20 mouse cellular contexts compared by ENCODE assay signal in genomic region chr10:111394421-111394820, GRCm38 (mm10).
DNase-seq lines count a peak whose midpoint lies in the region; TF ChIP-seq lines count a peak whose summit lies in the region.
"Had no signal": no experiment of that assay in that cellular context is flagged by ENCODE, and none has a peak within 500 bp of the region (broad histone marks: within the 10 kb centered on the region; RNA-seq: fewer than 3 reads in every experiment).

No protein-coding gene starts in this region.

- no peak for TF ChIP-seq CTCF in cortical plate, adult 2 months (IDR thresholded peaks at IDR 0.05; ENCODE audit: extremely low read depth, insufficient read depth, low read length)

- H3K27me3 ChIP-seq in heart, embryonic 10.5 days (ENCODE audit: insufficient read depth, poor library complexity, severe bottlenecking): no peaks in the 10 kb centered on the region
- H3K27me3 ChIP-seq: CH12.LX; heart, embryonic 15.5 days; Patski had no signal

- H3K27ac ChIP-seq in cortical plate, adult 2 months (ENCODE audit: insufficient read depth, low read length): peak overlapping the region; percentile 17; the same call in 1 of the 2 replicates
- H3K27ac ChIP-seq in heart, embryonic 10.5 days: no peak overlapping the region
- H3K27ac ChIP-seq: embryonic facial prominence, embryonic 10.5 days; heart, embryonic 15.5 days; hindbrain, embryonic 10.5 days; hindbrain, embryonic 14.5 days had no signal

- peaks cover 1% of the 10 kb centered on the region; the same call in 1 of the 2 replicates for H3K4me1 ChIP-seq in cortical plate, adult 2 months (ENCODE audit: control insufficient read depth, insufficient read depth, low read length)
- H3K4me1 ChIP-seq in heart, embryonic 10.5 days: peaks cover 11% of the 10 kb centered on the region

- 89% methylated on average over 9 of the region's 9 CpGs for WGBS in heart, embryonic 10.5 days

- TF ChIP-seq POLR2A in cortical plate, adult 2 months (IDR thresholded peaks at IDR 0.05; ENCODE audit: extremely low read depth, insufficient read depth, low read length): no peak

- H3K9me3 ChIP-seq in heart, embryonic 10.5 days: no peaks in the 10 kb centered on the region
- H3K9me3 ChIP-seq: heart, embryonic 15.5 days; hindbrain, embryonic 10.5 days had no signal

- H3K36me3 ChIP-seq in heart, embryonic 10.5 days: no peaks in the 10 kb centered on the region
- H3K36me3 ChIP-seq: embryonic facial prominence, embryonic 10.5 days; heart, embryonic 15.5 days; hindbrain, embryonic 10.5 days had no signal

- peak; percentile 60 to 71 for DNase-seq in frontal cortex, postnatal 36 days (ENCODE audit: low spot score in 2 of 2)
- DNase-seq in frontal cortex, postnatal 14 days (ENCODE audit: low spot score in 2 of 2): no peak
- DNase-seq in right cerebral cortex, adult 18-20 months: peak; percentile 79
- DNase-seq in right cerebral cortex, postnatal 10 days (ENCODE audit: low spot score in 2 of 2): no peak
- DNase-seq in right cerebral cortex, postnatal 36 days (ENCODE audit: low spot score in 2 of 2): peak; percentile 39 to 74
- DNase-seq in heart, embryonic 10.5 days (ENCODE audit: low spot score): no peak
- DNase-seq: adrenal gland, postnatal 14 days; cerebellum, adult 18-20 months; cerebellum, adult 9-11 months; cerebellum, postnatal 36 days; gastrocnemius, postnatal 10 days; heart, adult 18-20 months; heart, postnatal 14 days had no signal

- no peak overlapping the region for H3K4me3 ChIP-seq in cortical plate, adult 2 months (ENCODE audit: insufficient read depth, low read length)
- H3K4me3 ChIP-seq in heart, embryonic 10.5 days: no peak overlapping the region
- H3K4me3 ChIP-seq: embryonic facial prominence, embryonic 10.5 days; heart, embryonic 15.5 days; hindbrain, embryonic 10.5 days had no signal

Comparison
In these comparisons a context has a peak if more than half of its experiments do, and no peak if none do; other contexts are left out.
1. DNase-seq: peak in frontal cortex, postnatal 36 days (2 of 2), right cerebral cortex, adult 18-20 months (single experiment) and right cerebral cortex, postnatal 36 days (2 of 2); none in frontal cortex, postnatal 14 days (0 of 2), right cerebral cortex, postnatal 10 days (0 of 2) and heart, embryonic 10.5 days (single experiment).